Mouse (Mus musculus) ES-E14 (cell line): ENCODE results near the gene Slc3a1.

Source experiments
- HCFC1 ChIP-seq: IDR thresholded peaks from 2 replicates; pipeline ENCODE4 v1.6.1; 2012; ENCODE audit warnings: low read length, inconsistent platforms, borderline replicate concordance; ENCODE audit not compliant: insufficient read depth
- ZNF384 ChIP-seq: IDR thresholded peaks from 2 replicates; pipeline ENCODE4 v1.6.1; 2012; ENCODE audit warnings: low read depth, low read length, inconsistent platforms

GRCm38 (mm10) chr17:85072383-85072782 is 44.2 kb downstream of the Slc3a1 start:
- TF ChIP-seq ZNF384 (no peak), HCFC1 (no peak)
